Mouse (Mus musculus): ENCODE measurements around the gene Usp13. TPM values are rescaled to one million over a fixed set of nuclear protein-coding genes. Genes with fewer than 3 reads are reported as not detected.

Gene Usp13
- total RNA-seq (2023): not detected in 2 replicates

GRCm38 (mm10) chr3:32817357-32818326 lies at the start of gene Usp13:
Usp13 (plus strand) TSS chr3:32817546.

Other genes with a start within 250 kb of the Usp13 start
- gene Gnb4, start 201.0 kb upstream of the Usp13 start, total RNA-seq (2023): 7.3 and 10.7 TPM in 2 replicates
- gene Actl6a, start 111.2 kb upstream of the Usp13 start, total RNA-seq (2023): 32.8 and 33.2 TPM in 2 replicates
- 40.8 and 49.1 TPM in 2 replicates for gene Ndufb5, start 80.6 kb upstream of the Usp13 start, total RNA-seq (2023)
- 1.2 and 3.0 TPM in 2 replicates for gene Mrpl47, start 79.9 kb upstream of the Usp13 start, total RNA-seq (2023)